Mouse (Mus musculus) spleen, adult 2 months (tissue): Measurements from ENCODE around the gene Zfp26.

ENCODE experiments used
- CTCF ChIP-seq: fragments of 200-500 bp; IDR thresholded peaks from 2 replicates; pipeline ENCODE4 v1.5.1; 2011; ENCODE audit warnings: mild to moderate bottlenecking, inconsistent platforms; ENCODE audit not compliant: insufficient read depth, insufficient read length, insufficient replicate concordance; ENCODE audit errors: extremely low read depth
- POLR2A ChIP-seq: fragments of 200-500 bp; IDR thresholded peaks from 2 replicates; pipeline ENCODE4 v1.6.1; 2011; ENCODE audit warnings: low read depth, low read length, inconsistent platforms

- TF ChIP-seq CTCF, result no peak
- no peak for TF ChIP-seq POLR2A
Observed at GRCm38 (mm10) chr9:20411460-20411859, 48.5 kb downstream of the Zfp26 start.
